Mouse (Mus musculus): Measurements from ENCODE around the gene Cdhr1. TPM values are rescaled to one million over a fixed set of nuclear protein-coding genes. Genes with fewer than 3 reads are reported as not detected.

Gene Cdhr1
- total RNA-seq (2023; ENCODE audit: inconsistent age) = 0.12 TPM in 1 of 4 replicates, not detected in the others

DNA sequence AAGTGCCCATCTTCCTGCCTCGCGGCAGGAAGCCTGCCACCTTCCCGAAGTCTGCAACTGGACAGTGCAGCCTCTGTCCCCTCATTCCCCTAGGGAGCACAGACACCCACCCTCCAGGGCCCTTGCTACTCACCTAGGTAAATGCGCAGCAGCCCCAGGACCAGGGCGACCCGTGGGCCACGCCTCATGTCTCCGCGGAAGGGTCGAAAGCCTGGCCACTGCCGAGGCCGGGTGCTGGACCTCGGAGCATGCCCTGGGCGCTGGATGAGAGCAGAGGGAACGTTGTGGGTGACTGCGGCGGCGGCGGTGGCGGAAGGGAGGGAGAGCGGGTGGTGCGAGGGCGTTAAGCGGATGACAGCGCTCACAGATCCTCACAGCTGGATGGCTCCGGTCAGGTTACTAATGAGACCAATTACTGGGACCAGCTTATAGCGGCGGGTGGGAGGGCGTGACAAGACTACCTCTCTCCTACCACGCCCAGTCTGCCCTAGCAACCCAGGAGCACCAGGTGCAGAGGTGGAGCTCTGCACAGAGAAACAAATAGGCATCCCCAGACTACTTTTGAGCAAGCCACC lies at the start of gene Cdhr1:
Gene Cdhr1 (minus strand): TSS at position 392 of the 575 bp plus-strand sequence.

DNA sequence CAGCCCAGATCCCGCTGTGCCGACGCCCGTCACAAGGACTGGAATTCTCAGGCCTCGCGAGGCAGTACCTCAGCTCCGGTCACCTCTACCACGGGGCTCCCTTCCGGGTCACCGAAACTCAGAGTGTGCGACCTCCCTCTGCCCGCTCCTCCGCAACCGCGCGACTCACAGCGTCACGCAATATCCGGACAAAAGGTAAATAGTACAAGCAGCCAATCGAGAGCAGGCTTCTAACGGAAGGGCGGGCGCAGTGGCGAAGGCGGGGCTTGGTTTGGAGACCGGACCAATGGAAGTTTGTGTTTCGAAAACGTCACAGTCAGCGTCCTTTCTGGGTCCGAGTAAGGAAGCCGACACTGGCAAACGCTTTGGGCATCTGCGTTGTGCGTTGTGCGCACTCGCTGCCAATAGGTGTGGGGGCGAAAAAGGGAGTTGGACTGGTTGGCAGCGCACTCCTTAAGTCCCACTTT lies 37.0 kb upstream of the Cdhr1 start, which contains the start of gene Ghitm:
Gene Ghitm (minus strand): TSS at position 146 of the 467 bp plus-strand sequence.

DNA sequence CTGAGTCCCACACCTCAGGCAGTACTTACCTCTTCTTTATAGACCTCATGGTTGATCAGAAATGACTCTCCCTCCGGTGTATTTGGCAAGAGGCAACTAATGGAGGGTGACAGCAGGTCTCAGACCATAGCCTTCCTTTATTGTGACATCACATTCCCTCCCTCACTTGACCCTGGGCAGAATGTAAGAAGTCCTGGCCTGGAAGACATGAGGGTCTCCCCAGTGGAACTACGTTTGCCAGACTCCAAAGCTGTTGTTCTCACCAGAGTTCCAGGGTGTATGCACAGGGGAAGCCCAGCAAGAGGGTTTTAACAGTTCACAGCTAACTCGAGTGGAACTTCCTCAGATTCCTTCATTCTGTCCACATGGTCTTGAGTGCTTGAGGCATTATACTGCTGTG lies 15.8 kb upstream of the Cdhr1 start, which contains the start of gene 2610528A11Rik:
Gene 2610528A11Rik (minus strand): TSS at position 101 of the 400 bp plus-strand sequence.

DNA sequence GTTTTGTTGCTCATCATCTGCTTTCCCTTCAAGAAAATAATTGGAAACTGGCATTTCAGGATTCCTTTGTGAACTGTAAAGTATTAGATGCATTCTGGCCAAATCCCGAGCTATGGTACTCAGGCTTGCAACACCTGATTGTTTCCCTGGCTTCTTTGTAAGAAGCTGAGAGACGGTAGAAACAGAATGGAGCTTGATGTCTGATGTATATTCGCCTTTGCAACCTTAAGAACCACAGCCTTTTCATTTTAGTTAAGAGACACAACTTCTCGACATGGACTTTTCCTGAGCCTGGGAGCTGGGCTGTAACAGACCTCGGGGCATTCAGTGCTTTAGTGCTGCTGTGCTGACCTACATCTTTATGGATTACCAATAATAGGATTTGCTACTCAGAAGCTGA lies 30.5 kb downstream of the Cdhr1 start, which contains the start of gene Lrit2:
Gene Lrit2 (plus strand): TSS at position 301 of the 400 bp plus-strand sequence.

DNA sequence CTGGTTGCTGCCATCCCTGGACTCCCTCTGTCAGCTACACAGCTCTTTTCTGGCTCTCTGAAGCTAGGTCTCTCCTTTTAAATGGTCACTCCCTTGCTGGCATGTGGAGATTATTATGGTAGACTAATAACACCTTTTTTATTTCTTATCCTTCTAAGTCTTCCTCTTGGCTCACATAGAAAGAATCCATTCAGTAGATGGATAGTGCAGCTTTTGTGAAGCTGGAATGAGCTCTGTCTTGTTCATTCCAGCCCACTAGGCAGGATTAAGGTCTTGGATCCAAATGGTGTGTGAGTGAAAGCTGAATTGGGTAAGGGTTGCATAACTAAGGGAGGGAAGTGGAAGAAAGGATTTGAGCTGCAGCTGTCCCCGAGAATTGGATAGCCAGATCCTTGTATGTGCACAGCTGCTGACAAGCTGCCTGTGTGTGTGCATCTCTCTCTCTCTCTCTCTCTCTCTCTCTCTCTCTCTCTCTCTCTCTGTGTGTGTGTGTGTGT lies 49.2 kb downstream of the Cdhr1 start, which contains the start of gene Rgr:
Gene Rgr (minus strand): TSS at position 51 of the 497 bp plus-strand sequence.

Other genes starting within 250 kb of the Cdhr1 start
- gene Ccser2, start 129.6 kb downstream of the Cdhr1 start, total RNA-seq (2023; ENCODE audit: inconsistent age) = 30.9 to 35.7 TPM (median 34.8 TPM) in 4 replicates
- gene Rgr, start 49.4 kb downstream of the Cdhr1 start, total RNA-seq (2023; ENCODE audit: inconsistent age) = not detected in 4 replicates
- not detected in 4 replicates for gene Lrit1, start 43.5 kb downstream of the Cdhr1 start, total RNA-seq (2023; ENCODE audit: inconsistent age)
- gene Lrit2, start 30.4 kb downstream of the Cdhr1 start, total RNA-seq (2023; ENCODE audit: inconsistent age) = not detected in 4 replicates
- not detected in 4 replicates for gene 2610528A11Rik, start 15.7 kb upstream of the Cdhr1 start, total RNA-seq (2023; ENCODE audit: inconsistent age)
- gene Ghitm, start 36.9 kb upstream of the Cdhr1 start, total RNA-seq (2023; ENCODE audit: inconsistent age) = 288 to 312 TPM (median 305 TPM) in 4 replicates

Data from B cell, adult (primary cell).